19 mouse cellular contexts compared by ENCODE assay signal in the genomic region with DNA sequence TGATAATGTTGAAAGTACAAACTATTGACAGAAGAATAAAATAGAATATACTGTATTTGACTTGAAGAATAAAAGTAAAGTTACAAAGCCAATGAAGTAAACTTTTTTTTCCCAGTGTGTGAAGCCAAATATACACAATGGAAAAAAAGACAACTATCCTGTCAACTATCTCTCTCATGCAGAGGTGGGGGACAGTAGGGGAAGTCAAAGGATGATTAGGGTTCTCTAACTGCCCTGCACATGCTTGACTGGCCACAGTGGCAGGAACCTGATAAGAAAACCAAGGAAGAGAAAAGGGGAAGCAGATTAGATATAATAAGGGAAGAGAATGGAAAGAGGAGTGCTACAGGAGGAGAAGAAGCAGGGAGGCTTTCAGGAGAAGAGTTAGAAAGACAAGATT.
"Had no signal": no experiment of that assay in that cellular context is flagged by ENCODE, and none has a peak within 500 bp of the region (broad histone marks: within the 10 kb centered on the region; RNA-seq: fewer than 3 reads in every experiment).

No protein-coding gene starts in this region.

- H3K36me3 ChIP-seq: midbrain, embryonic 10.5 days; midbrain, embryonic 12.5 days; neural tube, embryonic 13.5 days; neural tube, embryonic 15.5 days had no signal

- DNase-seq: lung, adult 18-20 months; lung, embryonic 14.5 days; lung, postnatal 10 days; lung, postnatal 4 days; midbrain, embryonic 14.5 days; retina, postnatal 1 day; right cerebral cortex, adult 18-20 months; right cerebral cortex, postnatal 25 days; right cerebral cortex, postnatal 4 days; spleen, adult 18-20 months; thymus, adult 2 months; thymus, postnatal 25 days; thymus, postnatal 4 days had no signal

- ATAC-seq: midbrain, embryonic 16.5 days had no signal

- H3K27me3 ChIP-seq: midbrain, embryonic 12.5 days; neural tube, embryonic 13.5 days; neural tube, embryonic 15.5 days had no signal

- H3K27ac ChIP-seq: midbrain, embryonic 10.5 days; midbrain, embryonic 12.5 days; neural tube, embryonic 13.5 days; neural tube, embryonic 15.5 days had no signal

- H3K4me2 ChIP-seq: lung, embryonic 14.5 days; midbrain, embryonic 12.5 days; neural tube, embryonic 13.5 days; neural tube, embryonic 15.5 days had no signal

- H3K9ac ChIP-seq: lung, embryonic 14.5 days; midbrain, embryonic 12.5 days; neural tube, embryonic 13.5 days; neural tube, embryonic 15.5 days had no signal

- H3K9me3 ChIP-seq: midbrain, embryonic 10.5 days; midbrain, embryonic 12.5 days; neural tube, embryonic 13.5 days; neural tube, embryonic 15.5 days had no signal

- H3K4me1 ChIP-seq: midbrain, embryonic 10.5 days; midbrain, embryonic 12.5 days; neural tube, embryonic 13.5 days; neural tube, embryonic 15.5 days had no signal

- H3K4me3 ChIP-seq: midbrain, embryonic 10.5 days; midbrain, embryonic 12.5 days; myocyte; neural tube, embryonic 13.5 days; neural tube, embryonic 15.5 days had no signal
